Mouse (Mus musculus): ENCODE measurements around the gene Clip2. TPM values are rescaled to one million over a fixed set of nuclear protein-coding genes. Genes with fewer than 3 reads are reported as not detected.

The Clip2 gene
- total and polyA plus RNA-seq, 3 experiments, result 3.5 to 7.4 TPM; not detected in 1

DNA sequence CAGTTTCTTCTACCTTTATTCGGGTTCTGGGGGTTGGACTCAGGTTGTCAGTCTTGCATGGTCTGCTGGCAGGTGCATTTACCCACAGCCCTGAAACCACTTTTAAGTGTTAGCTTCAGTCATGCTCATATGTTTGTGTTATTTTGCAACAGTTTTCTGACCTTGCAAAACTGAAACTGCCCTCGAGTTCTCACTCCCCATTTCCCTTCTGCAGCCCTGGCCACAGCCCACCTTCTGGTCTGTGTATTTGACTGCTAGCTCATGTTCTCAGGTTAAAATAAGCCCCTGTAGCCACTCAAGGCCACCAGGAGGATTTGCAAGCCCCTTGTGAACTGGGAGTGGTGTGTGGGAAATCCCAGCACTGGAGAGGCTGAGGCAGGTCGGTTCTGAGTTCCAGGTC is 37.7 kb upstream of the Clip2 start:
- Histone ChIP-seq H3K36me3 (ENCODE audit: control insufficient read depth in 1 of 2, insufficient read depth in 2 of 2, low read length in 2 of 2) (peaks cover 11 to 13% of the 10 kb centered on the region in 2 experiments), H3K27ac (ENCODE audit: control insufficient read depth, low read depth, low read length) (no peak overlapping the region)
- TF ChIP-seq TAL1 (IDR thresholded peaks at IDR 0.05; ENCODE audit: low read length) (no peak), USF1 (IDR thresholded peaks at IDR 0.05; ENCODE audit: low read depth, low read length) (no peak), CTCF (IDR thresholded peaks at IDR 0.05 in 2 of 3, conservative IDR thresholded peaks at IDR 0.05 in 1 of 3; ENCODE audit: control insufficient read depth in 1 of 3, insufficient read depth in 1 of 3, low read depth in 2 of 3, low read length in 3 of 3, poor library complexity in 1 of 3, severe bottlenecking in 1 of 3) (no peak), MXI1 (IDR thresholded peaks at IDR 0.05; ENCODE audit: low read depth, low read length) (no peak), E2F4 (IDR thresholded peaks at IDR 0.05; ENCODE audit: borderline replicate concordance, low read depth, low read length) (no peak), EP300 (IDR thresholded peaks at IDR 0.05; ENCODE audit: low read depth in 1 of 2, low read length in 2 of 2) (no peak), CHD1 (IDR thresholded peaks at IDR 0.05; ENCODE audit: low read depth, low read length) (no peak), POLR2AphosphoS2 (IDR thresholded peaks at IDR 0.05; ENCODE audit: low read length) (no peak), RAD21 (IDR thresholded peaks at IDR 0.05; ENCODE audit: low read depth, low read length) (no peak), MAZ (IDR thresholded peaks at IDR 0.05; ENCODE audit: low read depth, low read length) (no peak), CHD2 (IDR thresholded peaks at IDR 0.05; ENCODE audit: low read length) (no peak), ZNF384 (IDR thresholded peaks at IDR 0.05; ENCODE audit: low read depth, low read length) (no peak), TCF12 (IDR thresholded peaks at IDR 0.05; ENCODE audit: low read depth, low read length) (no peak), ZMIZ1 (IDR thresholded peaks at IDR 0.05; ENCODE audit: low read depth, low read length) (no peak), RCOR1 (IDR thresholded peaks at IDR 0.05; ENCODE audit: low read depth, low read length) (no peak), ZC3H11A (IDR thresholded peaks at IDR 0.05; ENCODE audit: low read depth, low read length) (no peak), ETS1 (IDR thresholded peaks at IDR 0.05; ENCODE audit: low read depth, low read length) (no peak)

DNA sequence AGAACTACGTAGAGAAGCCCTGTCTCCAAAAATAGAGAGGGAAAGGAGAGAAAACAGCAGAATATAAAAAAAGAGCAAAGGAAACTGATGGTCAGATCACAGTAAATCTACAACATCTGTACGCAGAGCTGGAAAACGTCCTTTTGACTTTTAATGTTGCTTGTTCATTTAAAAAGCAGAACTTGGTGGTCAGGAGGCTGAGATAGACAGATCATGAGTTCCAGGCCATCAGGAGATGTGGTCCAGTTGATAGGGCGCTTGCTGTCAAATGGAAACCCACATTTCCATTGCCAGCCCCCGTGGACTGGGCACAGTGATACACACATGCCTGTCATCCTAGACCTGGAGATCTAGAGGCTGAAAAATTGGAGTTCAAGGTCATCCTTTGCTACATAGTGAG is 32.6 kb upstream of the Clip2 start:
- DNase-seq (ENCODE audit: low read depth, low spot score), result peak; percentile 87
- H3K27me3 ChIP-seq (ENCODE audit: control insufficient read depth in 1 of 2, insufficient read depth in 2 of 2, low read length in 2 of 2), result no peaks in the 10 kb centered on the region
- peak overlapping the region in 1 of 2 experiments; percentile 38; a peak in 1 of 4 replicates for H3K4me3 ChIP-seq (ENCODE audit: control insufficient read depth in 1 of 2, insufficient read depth in 1 of 2, low read depth in 2 of 2, low read length in 2 of 2)
- peak; percentile 85 for TF ChIP-seq TAL1 (IDR thresholded peaks at IDR 0.05; ENCODE audit: low read length)
- peak; percentile 84 for TF ChIP-seq TCF12 (IDR thresholded peaks at IDR 0.05; ENCODE audit: low read depth, low read length)
- TF ChIP-seq EP300 (IDR thresholded peaks at IDR 0.05; ENCODE audit: low read depth in 1 of 2, low read length in 2 of 2), result peak; percentile 93 to 94
- TF ChIP-seq ZNF384 (IDR thresholded peaks at IDR 0.05; ENCODE audit: low read depth, low read length), result peak; percentile 80
- TF ChIP-seq POLR2A (IDR thresholded peaks at IDR 0.05; ENCODE audit: control insufficient read depth in 1 of 2, insufficient read depth in 1 of 2, low read depth in 1 of 2, low read length in 2 of 2, poor library complexity in 1 of 2), result peak in 1 of 2 experiments; percentile 47; a peak in 2 of 4 replicates
- peak; percentile 76 for TF ChIP-seq RCOR1 (IDR thresholded peaks at IDR 0.05; ENCODE audit: low read depth, low read length)
- TF ChIP-seq RAD21 (IDR thresholded peaks at IDR 0.05; ENCODE audit: low read depth, low read length), result no peak
- TF ChIP-seq ELF1 (IDR thresholded peaks at IDR 0.05; ENCODE audit: low read depth, low read length), result no peak
- no peak for TF ChIP-seq JUND (IDR thresholded peaks at IDR 0.05; ENCODE audit: low read depth, low read length)
- no peak for TF ChIP-seq CTCF (IDR thresholded peaks at IDR 0.05 in 2 of 3, conservative IDR thresholded peaks at IDR 0.05 in 1 of 3; ENCODE audit: control insufficient read depth in 1 of 3, insufficient read depth in 1 of 3, low read depth in 2 of 3, low read length in 3 of 3, poor library complexity in 1 of 3, severe bottlenecking in 1 of 3)
- peak; percentile 92 for TF ChIP-seq ETS1 (IDR thresholded peaks at IDR 0.05; ENCODE audit: low read depth, low read length)
- peak; percentile 92 for TF ChIP-seq SIN3A (IDR thresholded peaks at IDR 0.05; ENCODE audit: low read length)
- no peak for TF ChIP-seq E2F4 (IDR thresholded peaks at IDR 0.05; ENCODE audit: borderline replicate concordance, low read depth, low read length)
- TF ChIP-seq GABPA (IDR thresholded peaks at IDR 0.05; ENCODE audit: low read depth, low read length), result no peak
- peak; percentile 57; the same call in 1 of the 2 replicates for TF ChIP-seq MAX (IDR thresholded peaks at IDR 0.05; ENCODE audit: low read length)
- TF ChIP-seq TBP (IDR thresholded peaks at IDR 0.05; ENCODE audit: low read depth, low read length), result peak; percentile 76
- TF ChIP-seq NELFE (IDR thresholded peaks at IDR 0.05; ENCODE audit: low read depth, low read length), result peak; percentile 26; the same call in 1 of the 2 replicates
- no peak for TF ChIP-seq KAT2A (conservative IDR thresholded peaks at IDR 0.05; ENCODE audit: low read depth, low read length)
- TF ChIP-seq GATA1 (IDR thresholded peaks at IDR 0.05; ENCODE audit: low read depth, low read length), result peak; percentile 89
- TF ChIP-seq MAFK (IDR thresholded peaks at IDR 0.05; ENCODE audit: borderline replicate concordance, low read depth, low read length), result no peak
- TF ChIP-seq MYC (IDR thresholded peaks at IDR 0.05; ENCODE audit: low read depth, low read length), result peak; percentile 61; the same call in 1 of the 2 replicates
- peak; percentile 94; the same call in 1 of the 2 replicates for TF ChIP-seq MXI1 (IDR thresholded peaks at IDR 0.05; ENCODE audit: low read depth, low read length)
- peak overlapping the region; percentile 90 for H3K9ac ChIP-seq (ENCODE audit: control insufficient read depth, low read depth, low read length, poor library complexity, severe bottlenecking)
- H3K4me1 ChIP-seq (ENCODE audit: control insufficient read depth in 1 of 2, insufficient read depth in 2 of 2, low read length in 2 of 2), result peaks cover 2 to 21% of the 10 kb centered on the region in 2 experiments
- H3K9me3 ChIP-seq (replicated peaks; ENCODE audit: insufficient read depth, low read length), result no peaks in the 10 kb centered on the region
- H3K27ac ChIP-seq (ENCODE audit: control insufficient read depth, low read depth, low read length), result peak overlapping the region; percentile 98
- H3K79me2 ChIP-seq (ENCODE audit: control insufficient read depth, insufficient read depth, low read length, poor library complexity), result peaks cover 24% of the 10 kb centered on the region
- H3K36me3 ChIP-seq (ENCODE audit: control insufficient read depth in 1 of 2, insufficient read depth in 2 of 2, low read length in 2 of 2), result peaks cover under 1 to 20% of the 10 kb centered on the region in 2 experiments; a peak in 3 of 4 replicates

More for the DNA sequence above, 37.7 kb upstream of the Clip2 start:
- peaks cover 15% of the 10 kb centered on the region for H3K79me2 ChIP-seq (ENCODE audit: control insufficient read depth, insufficient read depth, low read length, poor library complexity)
- no peak for DNase-seq (ENCODE audit: low read depth, low spot score)
- H3K4me3 ChIP-seq (ENCODE audit: control insufficient read depth in 1 of 2, insufficient read depth in 1 of 2, low read depth in 2 of 2, low read length in 2 of 2), result no peak overlapping the region
- H3K9ac ChIP-seq (ENCODE audit: control insufficient read depth, low read depth, low read length, poor library complexity, severe bottlenecking), result no peak overlapping the region
- H3K9me3 ChIP-seq (replicated peaks; ENCODE audit: insufficient read depth, low read length), result no peaks in the 10 kb centered on the region
- H3K4me1 ChIP-seq (ENCODE audit: control insufficient read depth in 1 of 2, insufficient read depth in 2 of 2, low read length in 2 of 2), result peaks cover 2 to 12% of the 10 kb centered on the region in 2 experiments
- H3K27me3 ChIP-seq (ENCODE audit: control insufficient read depth in 1 of 2, insufficient read depth in 2 of 2, low read length in 2 of 2), result no peaks in the 10 kb centered on the region

Data from MEL (cell line).